Mouse (Mus musculus) brain, embryonic 14.5 days (tissue): Measurements from ENCODE around the gene Bcat2.

Experiments
- CTCF ChIP-seq: fragments of 200-500 bp; IDR thresholded peaks from 2 replicates; pipeline ENCODE4 v1.5.1; 2012; ENCODE audit warnings: inconsistent platforms, mild to moderate bottlenecking, moderate library complexity, borderline replicate concordance; ENCODE audit not compliant: insufficient read depth, insufficient read length; ENCODE audit errors: extremely low read depth
- POLR2A ChIP-seq: fragments of 200-500 bp; IDR thresholded peaks from 2 replicates; pipeline ENCODE4 v1.6.1; 2012; ENCODE audit warnings: mild to moderate bottlenecking, inconsistent platforms, borderline replicate concordance; ENCODE audit not compliant: poor library complexity, insufficient read depth, insufficient read length, severe bottlenecking; ENCODE audit errors: extremely low read depth

DNA sequence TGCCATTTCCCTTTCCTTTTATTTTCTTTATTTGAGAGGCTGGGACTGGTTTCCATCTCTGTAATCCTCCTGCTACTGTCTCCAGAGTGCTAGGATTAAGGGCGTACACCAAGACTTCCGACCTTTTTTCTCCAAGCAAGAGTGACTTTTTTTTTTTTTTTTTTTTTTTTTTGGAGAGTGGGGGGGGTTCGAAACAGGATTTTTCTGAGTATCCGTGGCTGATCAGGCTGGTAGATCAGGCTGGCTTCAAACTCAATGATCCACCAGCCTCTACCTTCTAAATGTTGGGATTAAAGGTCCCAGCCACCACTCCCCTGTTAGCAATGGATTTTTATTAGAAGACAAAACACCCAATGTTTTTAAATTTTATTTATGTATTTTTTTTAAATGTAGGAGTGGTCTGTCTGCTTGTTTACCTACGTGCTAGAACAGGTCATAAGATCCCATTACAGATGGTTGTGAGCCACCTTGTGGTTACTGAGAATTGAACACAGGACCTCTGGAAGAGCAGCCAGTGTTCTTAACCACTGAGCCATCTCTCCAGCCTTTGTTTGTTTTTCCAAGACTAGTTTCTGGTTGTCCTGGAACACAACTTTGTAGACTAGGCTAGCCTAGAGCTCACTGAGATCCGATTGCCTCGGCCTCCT lies 43.4 kb upstream of the Bcat2 start:
- no peak for TF ChIP-seq CTCF
- TF ChIP-seq POLR2A = no peak
